Mouse (Mus musculus): ENCODE results near the gene B4galnt4. TPM values are rescaled to one million over a fixed set of nuclear protein-coding genes. Genes with fewer than 3 reads are reported as not detected.

The B4galnt4 gene
- total and polyA plus RNA-seq, 3 experiments, result not detected

DNA sequence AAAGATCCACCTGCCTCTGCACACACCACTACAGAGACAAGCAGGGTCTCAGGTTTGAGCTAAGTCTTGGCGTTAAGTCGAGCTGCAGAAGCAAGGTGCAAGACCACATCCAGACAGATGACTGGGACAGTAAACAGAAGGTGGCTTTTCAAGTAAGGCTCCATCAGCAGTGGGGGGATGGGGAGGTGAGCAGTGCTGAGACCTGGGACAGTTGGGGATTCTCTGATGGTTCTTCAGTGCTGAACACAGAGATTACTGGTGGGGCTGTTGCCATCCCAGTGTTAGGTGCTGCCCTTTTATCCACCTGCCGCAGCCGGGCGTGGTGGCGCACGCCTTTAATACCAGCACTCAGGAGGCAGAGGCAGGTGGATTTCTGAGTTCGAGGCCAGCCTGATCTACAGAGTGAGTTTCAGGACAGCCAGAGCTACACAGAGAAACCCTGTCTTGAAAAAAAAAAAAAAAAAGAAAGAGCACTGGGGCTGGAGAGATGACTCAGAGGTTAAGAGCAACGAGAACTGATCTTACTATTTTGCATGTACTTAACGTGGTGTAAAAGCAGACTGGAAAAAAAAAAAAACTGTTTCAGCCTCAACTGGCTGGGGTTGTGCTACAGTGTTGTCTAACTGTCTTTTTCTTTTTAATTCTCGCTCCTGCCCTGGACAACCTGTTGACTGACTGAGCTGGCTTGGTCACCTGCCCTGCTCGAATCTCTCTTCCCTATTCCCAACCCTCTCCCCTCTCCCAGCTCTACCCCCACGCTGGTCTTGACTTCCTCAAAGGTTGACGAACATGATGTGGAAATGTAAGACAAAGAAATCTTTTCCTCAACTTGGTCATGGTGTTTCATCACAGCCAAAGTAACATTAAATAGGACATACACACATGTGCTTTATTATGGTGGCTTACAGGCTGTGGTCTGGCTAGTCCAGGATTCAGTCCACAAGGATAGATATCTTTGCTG, 39.1 kb upstream of the B4galnt4 start:
- no peak for ATAC-seq (ENCODE audit: extremely low read depth, insufficient number of reproducible peaks, low FRiP score, poor library complexity, severe bottlenecking)

DNA sequence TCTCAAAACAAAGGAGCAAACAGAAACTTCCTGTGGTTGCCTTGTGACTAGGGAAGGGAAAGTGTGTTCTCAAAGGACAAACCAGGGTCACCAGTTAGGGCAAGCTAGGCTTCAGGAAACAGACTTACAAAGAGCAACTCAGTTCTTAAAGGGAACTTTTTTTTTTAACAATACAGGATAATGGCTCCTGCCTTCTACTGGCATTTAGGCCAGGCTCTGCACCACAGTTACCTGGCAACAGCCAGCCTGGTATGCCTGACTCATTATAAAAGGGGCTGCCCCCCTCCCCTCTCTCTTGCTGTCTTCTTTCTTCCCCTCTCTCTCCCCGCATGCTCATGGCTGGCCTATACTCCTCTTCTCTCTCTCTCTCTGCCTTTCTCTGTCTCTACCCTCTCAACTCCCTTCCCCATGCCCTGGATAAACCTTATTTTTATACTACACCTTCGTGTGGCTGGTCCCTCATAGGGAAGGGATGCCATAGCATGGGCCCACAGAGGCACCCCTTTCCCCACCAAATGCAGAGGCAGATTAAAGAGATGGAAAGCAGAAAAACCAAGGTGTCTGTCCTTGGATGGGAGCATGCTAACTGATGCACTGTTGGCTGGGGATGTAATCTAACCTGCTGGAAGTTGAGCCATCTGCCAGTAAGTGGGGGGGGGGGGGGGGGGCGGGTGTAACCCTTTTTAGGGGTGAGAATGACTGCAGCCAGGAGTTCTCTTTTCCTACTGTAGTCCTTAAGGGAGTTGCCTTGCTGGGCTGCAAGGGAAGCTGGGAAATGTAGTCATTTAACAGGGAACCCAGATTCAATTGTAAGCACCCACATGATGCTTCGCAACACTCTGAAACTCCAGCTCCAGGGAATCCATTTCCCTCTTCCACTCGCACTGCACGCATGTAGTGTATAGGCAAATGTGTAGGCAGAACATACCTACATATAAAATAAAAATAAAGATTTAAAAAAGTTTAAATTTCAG, 35.8 kb upstream of the B4galnt4 start:
- H3K9me3 ChIP-seq (replicated peaks), result no peaks in the 10 kb centered on the region
- H3K4me3 ChIP-seq (ENCODE audit: low read depth, low read length), result no peak overlapping the region
- peaks cover 11% of the 10 kb centered on the region for H3K27me3 ChIP-seq (ENCODE audit: insufficient read depth, low read length)
- no peaks in the 10 kb centered on the region for H3K36me3 ChIP-seq (replicated peaks)
- no peak for TF ChIP-seq GATA1 (IDR thresholded peaks at IDR 0.05; ENCODE audit: borderline replicate concordance, low read length)
- no peak for ATAC-seq (ENCODE audit: extremely low read depth, insufficient number of reproducible peaks, low FRiP score, poor library complexity, severe bottlenecking)
- no peak for DNase-seq (ENCODE audit: low spot score)
- H3K4me1 ChIP-seq (ENCODE audit: insufficient read depth, low read depth, low read length), result no peaks in the 10 kb centered on the region

More for the DNA sequence above, 39.1 kb upstream of the B4galnt4 start:
- H3K36me3 ChIP-seq (replicated peaks), result no peaks in the 10 kb centered on the region
- H3K9me3 ChIP-seq (replicated peaks), result no peaks in the 10 kb centered on the region
- no peak overlapping the region for H3K4me3 ChIP-seq (ENCODE audit: low read depth, low read length)
- no peak for DNase-seq (ENCODE audit: low spot score)
- TF ChIP-seq TAL1 (conservative IDR thresholded peaks at IDR 0.05; ENCODE audit: low read depth, low read length) (no peak), CTCF (IDR thresholded peaks at IDR 0.05; ENCODE audit: low read depth, low read length) (no peak), POLR2AphosphoS5 (IDR thresholded peaks at IDR 0.05; ENCODE audit: insufficient replicate concordance, low read depth, low read length) (no peak), GATA1 (IDR thresholded peaks at IDR 0.05; ENCODE audit: borderline replicate concordance, low read length) (no peak), GATA2 (IDR thresholded peaks at IDR 0.05; ENCODE audit: borderline replicate concordance, low read depth, low read length) (no peak)
- H3K27me3 ChIP-seq (ENCODE audit: insufficient read depth, low read length), result peaks cover 17% of the 10 kb centered on the region
- H3K4me1 ChIP-seq (ENCODE audit: insufficient read depth, low read depth, low read length), result no peaks in the 10 kb centered on the region

DNA sequence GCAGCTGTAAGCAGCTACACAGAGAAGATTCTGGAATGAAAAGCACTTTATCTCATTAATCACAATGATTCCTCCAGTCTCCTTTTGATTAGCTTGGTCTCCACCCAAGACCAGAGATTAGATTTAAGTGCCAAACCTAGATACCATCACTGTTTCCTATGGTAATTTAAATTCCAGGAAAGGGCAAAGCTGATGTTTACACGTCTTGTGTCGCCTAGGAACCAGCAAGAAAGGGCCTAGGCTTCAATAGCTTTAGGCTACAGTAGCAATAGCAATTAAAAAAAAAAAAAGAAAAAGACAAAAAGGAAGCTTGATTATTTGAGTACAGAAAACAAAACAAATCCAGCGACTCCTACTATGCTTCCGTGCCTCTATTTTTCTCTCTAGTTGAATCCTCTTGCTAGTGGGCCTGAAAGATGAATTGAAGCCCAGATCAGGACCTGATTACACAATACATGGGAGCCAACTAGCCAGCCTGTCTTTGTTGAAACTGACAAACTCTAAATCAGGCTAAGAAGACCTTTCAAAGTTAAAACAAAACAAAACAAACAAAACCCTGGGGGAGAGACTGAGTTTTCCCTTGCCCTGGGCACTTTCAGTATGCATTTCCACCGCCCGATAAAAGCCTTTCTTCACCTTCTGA, 34.7 kb upstream of the B4galnt4 start:
- no peak for TF ChIP-seq GATA2 (IDR thresholded peaks at IDR 0.05; ENCODE audit: borderline replicate concordance, low read depth, low read length)
- TF ChIP-seq POLR2AphosphoS5 (IDR thresholded peaks at IDR 0.05; ENCODE audit: insufficient replicate concordance, low read depth, low read length), result no peak
- TF ChIP-seq GATA1 (IDR thresholded peaks at IDR 0.05; ENCODE audit: borderline replicate concordance, low read length), result no peak
- TF ChIP-seq TAL1 (conservative IDR thresholded peaks at IDR 0.05; ENCODE audit: low read depth, low read length), result no peak
- TF ChIP-seq CTCF (IDR thresholded peaks at IDR 0.05; ENCODE audit: low read depth, low read length), result no peak
- no peak for ATAC-seq (ENCODE audit: extremely low read depth, insufficient number of reproducible peaks, low FRiP score, poor library complexity, severe bottlenecking)

DNA sequence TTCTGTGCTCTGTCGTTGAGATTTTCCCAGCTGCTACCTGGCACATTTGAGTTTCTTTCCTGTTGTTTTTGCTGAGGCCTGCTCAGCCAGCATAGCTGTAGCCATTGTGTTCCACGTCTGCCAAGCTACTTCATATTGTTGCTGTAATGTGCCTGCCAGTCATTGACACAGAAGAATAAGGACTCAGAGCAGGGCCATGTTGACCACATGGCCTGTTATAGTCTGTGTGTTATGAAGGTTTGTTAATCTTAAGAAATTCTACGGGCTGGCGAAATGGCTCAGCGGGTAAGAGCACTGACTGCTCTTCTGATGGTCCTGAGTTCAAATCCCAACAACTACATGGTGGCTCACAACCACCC, 34.2 kb upstream of the B4galnt4 start:
- Histone ChIP-seq H3K27me3 (ENCODE audit: insufficient read depth, low read length) (peaks cover 19% of the 10 kb centered on the region), H3K36me3 (replicated peaks) (no peaks in the 10 kb centered on the region), H3K4me3 (ENCODE audit: low read depth, low read length) (no peak overlapping the region), H3K4me1 (ENCODE audit: insufficient read depth, low read depth, low read length) (no peaks in the 10 kb centered on the region), H3K9me3 (replicated peaks) (no peaks in the 10 kb centered on the region)
- TF ChIP-seq TAL1 (conservative IDR thresholded peaks at IDR 0.05; ENCODE audit: low read depth, low read length) (no peak), GATA1 (IDR thresholded peaks at IDR 0.05; ENCODE audit: borderline replicate concordance, low read length) (no peak), POLR2AphosphoS5 (IDR thresholded peaks at IDR 0.05; ENCODE audit: insufficient replicate concordance, low read depth, low read length) (no peak), CTCF (IDR thresholded peaks at IDR 0.05; ENCODE audit: low read depth, low read length) (no peak), GATA2 (IDR thresholded peaks at IDR 0.05; ENCODE audit: borderline replicate concordance, low read depth, low read length) (no peak)
- DNase-seq (ENCODE audit: low spot score) (no peak), ATAC-seq (ENCODE audit: extremely low read depth, insufficient number of reproducible peaks, low FRiP score, poor library complexity, severe bottlenecking) (no peak)

More for the DNA sequence above, 34.7 kb upstream of the B4galnt4 start:
- H3K4me3 ChIP-seq (ENCODE audit: low read depth, low read length), result no peak overlapping the region
- H3K4me1 ChIP-seq (ENCODE audit: insufficient read depth, low read depth, low read length), result no peaks in the 10 kb centered on the region
- H3K9me3 ChIP-seq (replicated peaks), result no peaks in the 10 kb centered on the region
- DNase-seq (ENCODE audit: low spot score), result no peak
- H3K27me3 ChIP-seq (ENCODE audit: insufficient read depth, low read length), result peaks cover 17% of the 10 kb centered on the region
- no peaks in the 10 kb centered on the region for H3K36me3 ChIP-seq (replicated peaks)

DNA sequence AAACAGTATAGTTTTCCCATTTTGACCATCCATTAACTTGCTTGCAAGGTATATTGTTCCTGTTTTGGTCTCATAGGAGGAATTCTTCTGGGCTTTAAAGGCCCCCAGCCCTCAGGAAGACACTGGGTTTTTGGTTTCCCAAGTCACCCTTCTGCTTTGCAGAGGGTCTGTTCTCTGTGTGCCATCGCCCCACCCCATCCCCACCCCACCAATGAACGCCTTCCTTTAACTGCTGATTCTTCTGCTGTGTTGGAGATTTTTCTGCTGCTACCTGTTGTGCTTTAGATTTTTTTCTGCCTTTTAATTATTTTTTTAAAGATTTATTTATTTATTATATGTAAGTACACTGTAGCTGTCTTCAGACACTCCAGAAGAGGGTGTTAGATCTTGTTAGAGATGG, 32.1 kb upstream of the B4galnt4 start, which contains the start of gene Gm17387:
Gene Gm17387 (plus strand): TSS at position 301 of the 400 bp plus-strand sequence.
- Histone ChIP-seq H3K9me3 (replicated peaks) (no peaks in the 10 kb centered on the region), H3K27me3 (ENCODE audit: insufficient read depth, low read length) (peaks cover 36% of the 10 kb centered on the region), H3K4me1 (ENCODE audit: insufficient read depth, low read depth, low read length) (no peaks in the 10 kb centered on the region), H3K4me3 (ENCODE audit: low read depth, low read length) (no peak within 1 kb of the TSS), H3K36me3 (replicated peaks) (no peaks in the 10 kb centered on the region)
- TF ChIP-seq TAL1 (conservative IDR thresholded peaks at IDR 0.05; ENCODE audit: low read depth, low read length) (no peak), CTCF (IDR thresholded peaks at IDR 0.05; ENCODE audit: low read depth, low read length) (no peak)
- ATAC-seq (ENCODE audit: extremely low read depth, insufficient number of reproducible peaks, low FRiP score, poor library complexity, severe bottlenecking) (no peak), DNase-seq (ENCODE audit: low spot score) (no peak)

DNA sequence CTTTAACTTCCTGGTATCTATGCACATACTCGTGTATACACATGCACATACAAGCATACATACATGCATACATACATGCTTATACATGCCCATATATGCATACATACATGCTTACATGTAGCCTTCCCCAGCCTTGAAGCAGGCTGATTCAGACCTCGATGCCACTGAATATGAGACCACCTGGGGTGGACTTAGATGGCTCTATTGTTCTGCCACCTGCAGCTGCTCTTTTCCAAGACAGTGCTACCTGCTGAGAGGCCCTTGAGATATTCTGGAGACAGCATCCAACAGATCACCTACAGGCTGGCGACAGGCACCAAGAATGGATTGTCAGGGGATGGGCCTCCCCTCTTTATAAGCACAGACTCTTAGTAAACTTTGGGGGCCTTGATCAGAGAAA, 30.5 kb upstream of the B4galnt4 start:
- Histone ChIP-seq H3K9me3 (replicated peaks) (no peaks in the 10 kb centered on the region), H3K4me3 (ENCODE audit: low read depth, low read length) (no peak overlapping the region), H3K4me1 (ENCODE audit: insufficient read depth, low read depth, low read length) (no peaks in the 10 kb centered on the region), H3K27me3 (ENCODE audit: insufficient read depth, low read length) (peaks cover 40% of the 10 kb centered on the region), H3K36me3 (replicated peaks) (no peaks in the 10 kb centered on the region)
- DNase-seq (ENCODE audit: low spot score) (no peak), ATAC-seq (ENCODE audit: extremely low read depth, insufficient number of reproducible peaks, low FRiP score, poor library complexity, severe bottlenecking) (no peak)
- no peak for TF ChIP-seq CTCF (IDR thresholded peaks at IDR 0.05; ENCODE audit: low read depth, low read length)
- TF ChIP-seq GATA2 (IDR thresholded peaks at IDR 0.05; ENCODE audit: borderline replicate concordance, low read depth, low read length), result no peak

All from G1E (cell line).